Comparison of ENCODE assay signal across 9 mouse cellular contexts in the genomic region with DNA sequence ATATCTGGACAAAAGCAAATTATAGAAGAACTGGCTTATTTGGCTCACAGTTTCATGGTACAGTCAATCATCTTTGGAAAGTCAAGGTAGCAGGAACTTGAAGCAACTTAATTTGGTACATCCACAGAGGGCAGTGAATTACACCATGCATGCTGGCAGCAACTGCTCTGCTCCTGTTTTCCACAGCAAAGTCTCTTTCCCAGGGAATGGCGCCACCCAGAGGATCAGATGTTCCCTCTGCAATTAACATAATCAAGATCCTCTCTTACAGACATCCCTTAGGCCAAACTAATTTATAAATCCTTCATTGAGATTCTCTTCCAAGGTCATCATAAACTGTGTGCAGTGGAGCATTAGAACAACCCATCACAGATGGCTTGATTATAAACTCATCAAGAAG. TPM values are rescaled to one million over a fixed set of nuclear protein-coding genes. Genes with fewer than 3 reads are reported as not detected.
DNase-seq lines count a peak whose midpoint lies in the region; ATAC-seq and TF ChIP-seq lines count a peak whose summit lies in the region.
"Had no signal": no experiment of that assay in that cellular context is flagged by ENCODE, and none has a peak within 500 bp of the region (broad histone marks: within the 10 kb centered on the region; RNA-seq: fewer than 3 reads in every experiment).

No protein-coding gene starts in this region.

- no peaks in the 10 kb centered on the region for H3K36me3 ChIP-seq in intestine, embryonic 15.5 days
- H3K36me3 ChIP-seq in forebrain, embryonic 13.5 days (ENCODE audit: poor library complexity, severe bottlenecking), result no peaks in the 10 kb centered on the region
- no peaks in the 10 kb centered on the region for H3K36me3 ChIP-seq in midbrain, embryonic 10.5 days
- H3K36me3 ChIP-seq: hindbrain, embryonic 15.5 days had no signal

- no peaks in the 10 kb centered on the region for H3K9me3 ChIP-seq in intestine, embryonic 15.5 days
- no peaks in the 10 kb centered on the region for H3K9me3 ChIP-seq in forebrain, embryonic 13.5 days (replicated peaks)
- no peaks in the 10 kb centered on the region for H3K9me3 ChIP-seq in midbrain, embryonic 10.5 days (replicated peaks)
- H3K9me3 ChIP-seq: hindbrain, embryonic 15.5 days had no signal

- no peak overlapping the region for H3K4me3 ChIP-seq in cerebellum, adult 2 months (replicated peaks; ENCODE audit: insufficient read depth, low read depth, low read length)
- H3K4me3 ChIP-seq in intestine, embryonic 15.5 days (replicated peaks), result no peak overlapping the region
- H3K4me3 ChIP-seq in forebrain, embryonic 13.5 days, result no peak overlapping the region
- no peak overlapping the region for H3K4me3 ChIP-seq in midbrain, embryonic 10.5 days
- H3K4me3 ChIP-seq: hindbrain, embryonic 15.5 days had no signal

- H3K4me2 ChIP-seq in intestine, embryonic 15.5 days (replicated peaks), result no peak overlapping the region
- H3K4me2 ChIP-seq in forebrain, embryonic 13.5 days, result no peak overlapping the region
- H3K4me2 ChIP-seq: hindbrain, embryonic 15.5 days had no signal

- DNase-seq in cerebellum, adult 2 months, result no peak
- DNase-seq in cerebellum, adult 11-12 months, result no peak
- DNase-seq in layer of hippocampus, adult 11-12 months (ENCODE audit: low spot score), result peak; percentile 56
- DNase-seq in layer of hippocampus, adult 9-10 months (ENCODE audit: low spot score), result no peak
- DNase-seq in midbrain, embryonic 10.5 days (ENCODE audit: low spot score), result no peak

- no peak for TF ChIP-seq POLR2A in cerebellum, adult 2 months (IDR thresholded peaks at IDR 0.05; ENCODE audit: borderline replicate concordance, insufficient read depth, low read length)

- peak; percentile 30; the same call in 1 of the 2 replicates for TF ChIP-seq CTCF in cerebellum, adult 2 months (IDR thresholded peaks at IDR 0.05; ENCODE audit: borderline replicate concordance, insufficient read depth, low read depth, low read length)

- H3K27me3 ChIP-seq in cerebellum, adult 2 months (ENCODE audit: control insufficient read depth, insufficient read depth, low read length), result no peaks in the 10 kb centered on the region
- no peaks in the 10 kb centered on the region for H3K27me3 ChIP-seq in intestine, embryonic 15.5 days (replicated peaks)
- no peaks in the 10 kb centered on the region for H3K27me3 ChIP-seq in forebrain, embryonic 13.5 days
- no peaks in the 10 kb centered on the region for H3K27me3 ChIP-seq in midbrain, embryonic 10.5 days (ENCODE audit: low read depth, poor library complexity, severe bottlenecking)
- H3K27me3 ChIP-seq: hindbrain, embryonic 15.5 days had no signal

- no peak overlapping the region for H3K27ac ChIP-seq in cerebellum, adult 2 months (ENCODE audit: insufficient read depth, low read length)
- no peak overlapping the region for H3K27ac ChIP-seq in intestine, embryonic 15.5 days
- no peak overlapping the region for H3K27ac ChIP-seq in forebrain, embryonic 13.5 days
- no peak overlapping the region for H3K27ac ChIP-seq in midbrain, embryonic 10.5 days (replicated peaks)
- H3K27ac ChIP-seq: hindbrain, embryonic 15.5 days had no signal

- H3K9ac ChIP-seq in intestine, embryonic 15.5 days, result no peak overlapping the region
- no peak overlapping the region for H3K9ac ChIP-seq in forebrain, embryonic 13.5 days
- H3K9ac ChIP-seq: hindbrain, embryonic 15.5 days had no signal

- 20% methylated on average over 1 of the region's 1 CpGs for WGBS in cerebellum, adult 2 months
- 35% methylated on average over 1 of the region's 1 CpGs for WGBS in intestine, embryonic 15.5 days
- WGBS in forebrain, embryonic 13.5 days, result 21% methylated on average over 1 of the region's 1 CpGs
- 24% methylated on average over 1 of the region's 1 CpGs for WGBS in midbrain, embryonic 10.5 days

- 0 out of 2 replicates have a peak, but pooled peaks have one; percentile 31 for ATAC-seq in intestine, embryonic 15.5 days
- peak; percentile 61; the same call in 1 of the 2 replicates for ATAC-seq in megakaryocyte progenitor cell, adult 5-6 weeks (replicated peaks; ENCODE audit: poor library complexity)
- ATAC-seq in forebrain, embryonic 13.5 days, result no peak

- no peaks in the 10 kb centered on the region for H3K4me1 ChIP-seq in cerebellum, adult 2 months (ENCODE audit: control insufficient read depth, insufficient read depth, low read length)
- H3K4me1 ChIP-seq in intestine, embryonic 15.5 days (replicated peaks), result no peaks in the 10 kb centered on the region
- H3K4me1 ChIP-seq in forebrain, embryonic 13.5 days, result no peaks in the 10 kb centered on the region
- H3K4me1 ChIP-seq in midbrain, embryonic 10.5 days, result no peaks in the 10 kb centered on the region
- H3K4me1 ChIP-seq: hindbrain, embryonic 15.5 days had no signal

RNA-seq across cellular contexts. Expression of a gene that starts 16.3 kb away (rescaled TPM):
- not detected in 2 replicates for polyA plus RNA-seq in cerebellum, adult 2 months (2012; rRNA removed)
- 0.11 and 0.14 TPM in 2 replicates for polyA plus RNA-seq in intestine, embryonic 15.5 days (2015; fragmentation: Nextera tagmentation; extraction: Ambion mirVana)
- not detected in 2 replicates for total RNA-seq in megakaryocyte progenitor cell, adult 5-6 weeks (2015)
- total RNA-seq in megakaryocyte progenitor cell, adult 5-6 weeks (2017), result not detected in 2 replicates
- not detected in 2 replicates for polyA plus RNA-seq in forebrain, embryonic 13.5 days (2015; fragmentation: Nextera tagmentation; extraction: Ambion mirVana)
- polyA plus RNA-seq in midbrain, embryonic 10.5 days (2016; fragmentation: Nextera tagmentation; extraction: Ambion mirVana), result not detected in 2 replicates
- polyA plus RNA-seq: hindbrain, embryonic 15.5 days had no signal
